Mouse (Mus musculus): Measurements from ENCODE around the gene Mllt3. TPM values are rescaled to one million over a fixed set of nuclear protein-coding genes. Genes with fewer than 3 reads are reported as not detected.

The Mllt3 gene
- total RNA-seq, 2 experiments from 2014 or later, result 113 to 127 TPM

GRCm38 (mm10) chr4:87728581-87728980, 304.6 kb downstream of the Mllt3 start:
- no peak for DNase-seq
- Histone ChIP-seq H3K27ac (no peak overlapping the region), H3K4me3 (no peak overlapping the region)
- TF ChIP-seq CTCF (IDR thresholded peaks at IDR 0.05), result no peak
- intact Hi-C loops (cut with DNase I), result no loop called here

- DNase-seq, result no peak
- Histone ChIP-seq H3K27ac (no peak overlapping the region), H3K4me3 (no peak overlapping the region)
- no peak for TF ChIP-seq CTCF (IDR thresholded peaks at IDR 0.05)
- intact Hi-C loops (cut with DNase I), result no loop called here
Measured at GRCm38 (mm10) chr4:87723448-87723847, 309.7 kb downstream of the Mllt3 start.

Other genes with a start within 250 kb of the Mllt3 start
- 10 to 100 TPM in 1 of 2 experiments, 1 to 10 TPM in 1; 9.1 to 14.0 TPM for gene Focad, start 61.3 kb upstream of the Mllt3 start, total RNA-seq (2021)